Mouse (Mus musculus): ENCODE data around the gene Dlk2. TPM values are rescaled to one million over a fixed set of nuclear protein-coding genes. Genes with fewer than 3 reads are reported as not detected.
A peak's percentile ranks its signal among the peaks of the same experiment; 100 is the strongest.

Gene Dlk2
- polyA plus RNA-seq, 1 experiment from 2014 or later, result 3.1 TPM

GRCm38 (mm10) chr17:46282483-46283123, 14.6 kb upstream of the Dlk2 start, which contains the start of gene Tjap1:
TSS of gene Tjap1 (minus strand) at chr17:46283026.
- Histone ChIP-seq H3K27me3 (ENCODE audit: control insufficient read depth, insufficient read depth, low read depth, low read length) (no peaks in the 10 kb centered on the region), H3K36me3 (ENCODE audit: control insufficient read depth, insufficient read depth, low read length) (peaks cover 18% of the 10 kb centered on the region), H3K4me1 (replicated peaks; ENCODE audit: control insufficient read depth, insufficient read depth, low read length) (peaks cover 18% of the 10 kb centered on the region), H3K9ac (ENCODE audit: low read length) (peak within 1 kb of the TSS; percentile 75), H3K27ac (ENCODE audit: low read length) (peak within 1 kb of the TSS; percentile 77), H3K4me3 (ENCODE audit: low read length) (peak within 1 kb of the TSS; percentile 54), H3K9me3 (ENCODE audit: control insufficient read depth, low read length) (no peaks in the 10 kb centered on the region), H3K4me2 (ENCODE audit: low read depth, low read length) (peak within 1 kb of the TSS; percentile 90)
- WGBS, result under 1% methylated on average over 35 of the region's 37 CpGs
- ATAC-seq (ENCODE audit: low read depth), result peak; percentile 99

GRCm38 (mm10) chr17:46283140-46283539, 14.1 kb upstream of the Dlk2 start:
- Histone ChIP-seq H3K27me3 (ENCODE audit: control insufficient read depth, insufficient read depth, low read depth, low read length) (no peaks in the 10 kb centered on the region), H3K27ac (ENCODE audit: low read length) (no peak overlapping the region), H3K9me3 (ENCODE audit: control insufficient read depth, low read length) (no peaks in the 10 kb centered on the region), H3K4me1 (replicated peaks; ENCODE audit: control insufficient read depth, insufficient read depth, low read length) (peaks cover 22% of the 10 kb centered on the region), H3K9ac (ENCODE audit: low read length) (peak overlapping the region; percentile 7; the same call in 1 of the 2 replicates), H3K36me3 (ENCODE audit: control insufficient read depth, insufficient read depth, low read length) (peaks cover 18% of the 10 kb centered on the region), H3K4me2 (ENCODE audit: low read depth, low read length) (peak overlapping the region; percentile 51), H3K4me3 (ENCODE audit: low read length) (peak overlapping the region; percentile 54)
- WGBS, result 21% methylated on average over 9 of the region's 9 CpGs
- ATAC-seq (ENCODE audit: low read depth), result peak; percentile 32

- Histone ChIP-seq H3K9me3 (ENCODE audit: control insufficient read depth, low read length) (no peaks in the 10 kb centered on the region), H3K27ac (ENCODE audit: low read length) (no peak overlapping the region), H3K4me3 (ENCODE audit: low read length) (no peak overlapping the region), H3K4me1 (replicated peaks; ENCODE audit: control insufficient read depth, insufficient read depth, low read length) (peaks cover 25% of the 10 kb centered on the region), H3K9ac (ENCODE audit: low read length) (no peak overlapping the region), H3K27me3 (ENCODE audit: control insufficient read depth, insufficient read depth, low read depth, low read length) (no peaks in the 10 kb centered on the region), H3K36me3 (ENCODE audit: control insufficient read depth, insufficient read depth, low read length) (peaks cover 12% of the 10 kb centered on the region), H3K4me2 (ENCODE audit: low read depth, low read length) (no peak overlapping the region)
- WGBS, result 84% methylated on average over 8 of the region's 8 CpGs
- ATAC-seq (ENCODE audit: low read depth), result no peak
Measured at GRCm38 (mm10) chr17:46283911-46284310, 13.3 kb upstream of the Dlk2 start.

GRCm38 (mm10) chr17:46284653-46285052, 12.6 kb upstream of the Dlk2 start:
- 56% methylated on average over 7 of the region's 7 CpGs for WGBS
- no peaks in the 10 kb centered on the region for H3K9me3 ChIP-seq (ENCODE audit: control insufficient read depth, low read length)
- H3K36me3 ChIP-seq (ENCODE audit: control insufficient read depth, insufficient read depth, low read length), result peaks cover 8% of the 10 kb centered on the region; the same call in 1 of the 2 replicates
- no peak overlapping the region for H3K27ac ChIP-seq (ENCODE audit: low read length)
- H3K27me3 ChIP-seq (ENCODE audit: control insufficient read depth, insufficient read depth, low read depth, low read length), result no peaks in the 10 kb centered on the region
- ATAC-seq (ENCODE audit: low read depth), result no peak
- H3K4me1 ChIP-seq (replicated peaks; ENCODE audit: control insufficient read depth, insufficient read depth, low read length), result peaks cover 25% of the 10 kb centered on the region
- no peak overlapping the region for H3K4me2 ChIP-seq (ENCODE audit: low read depth, low read length)
- no peak overlapping the region for H3K4me3 ChIP-seq (ENCODE audit: low read length)
- H3K9ac ChIP-seq (ENCODE audit: low read length), result no peak overlapping the region

- 32% methylated on average over 6 of the region's 6 CpGs for WGBS
- H3K4me1 ChIP-seq (replicated peaks; ENCODE audit: control insufficient read depth, insufficient read depth, low read length), result peaks cover 25% of the 10 kb centered on the region
- no peak overlapping the region for H3K27ac ChIP-seq (ENCODE audit: low read length)
- H3K4me2 ChIP-seq (ENCODE audit: low read depth, low read length), result no peak overlapping the region
- H3K27me3 ChIP-seq (ENCODE audit: control insufficient read depth, insufficient read depth, low read depth, low read length), result no peaks in the 10 kb centered on the region
- H3K4me3 ChIP-seq (ENCODE audit: low read length), result no peak overlapping the region
- H3K36me3 ChIP-seq (ENCODE audit: control insufficient read depth, insufficient read depth, low read length), result 0 out of 2 replicates have a peak, but pooled peaks cover 3% of the 10 kb centered on the region
- no peak for ATAC-seq (ENCODE audit: low read depth)
- no peaks in the 10 kb centered on the region for H3K9me3 ChIP-seq (ENCODE audit: control insufficient read depth, low read length)
- H3K9ac ChIP-seq (ENCODE audit: low read length), result no peak overlapping the region
Measured at GRCm38 (mm10) chr17:46285407-46285806, 11.8 kb upstream of the Dlk2 start.

- no peaks in the 10 kb centered on the region for H3K27me3 ChIP-seq (ENCODE audit: control insufficient read depth, insufficient read depth, low read depth, low read length)
- H3K4me3 ChIP-seq (ENCODE audit: low read length), result no peak overlapping the region
- peaks cover 13% of the 10 kb centered on the region for H3K4me1 ChIP-seq (replicated peaks; ENCODE audit: control insufficient read depth, insufficient read depth, low read length)
- peak overlapping the region; percentile 45 for H3K27ac ChIP-seq (ENCODE audit: low read length)
- H3K4me2 ChIP-seq (ENCODE audit: low read depth, low read length), result no peak overlapping the region
- H3K36me3 ChIP-seq (ENCODE audit: control insufficient read depth, insufficient read depth, low read length), result no peaks in the 10 kb centered on the region
- no peaks in the 10 kb centered on the region for H3K9me3 ChIP-seq (ENCODE audit: control insufficient read depth, low read length)
- WGBS, result 40% methylated on average over 11 of the region's 11 CpGs
- peak; percentile 59 for ATAC-seq (ENCODE audit: low read depth)
- peak overlapping the region; percentile 32; the same call in 1 of the 2 replicates for H3K9ac ChIP-seq (ENCODE audit: low read length)
Measured at GRCm38 (mm10) chr17:46287678-46288095, 9.5 kb upstream of the Dlk2 start.

GRCm38 (mm10) chr17:46296601-46297000, 620 bp upstream of the Dlk2 start:
- WGBS, result 31% methylated on average over 6 of the region's 6 CpGs
- Histone ChIP-seq H3K9me3 (ENCODE audit: control insufficient read depth, low read length) (no peaks in the 10 kb centered on the region), H3K27me3 (ENCODE audit: control insufficient read depth, insufficient read depth, low read depth, low read length) (peaks cover 39% of the 10 kb centered on the region), H3K4me2 (ENCODE audit: low read depth, low read length) (no peak overlapping the region), H3K27ac (ENCODE audit: low read length) (no peak overlapping the region), H3K36me3 (ENCODE audit: control insufficient read depth, insufficient read depth, low read length) (no peaks in the 10 kb centered on the region), H3K9ac (ENCODE audit: low read length) (no peak overlapping the region), H3K4me1 (replicated peaks; ENCODE audit: control insufficient read depth, insufficient read depth, low read length) (peaks cover 12% of the 10 kb centered on the region), H3K4me3 (ENCODE audit: low read length) (no peak overlapping the region)
- no peak for ATAC-seq (ENCODE audit: low read depth)

- Histone ChIP-seq H3K27ac (ENCODE audit: low read length) (no peak overlapping the region), H3K9ac (ENCODE audit: low read length) (no peak overlapping the region), H3K4me1 (replicated peaks; ENCODE audit: control insufficient read depth, insufficient read depth, low read length) (peaks cover 12% of the 10 kb centered on the region), H3K4me2 (ENCODE audit: low read depth, low read length) (peak overlapping the region; percentile 100), H3K27me3 (ENCODE audit: control insufficient read depth, insufficient read depth, low read depth, low read length) (peaks cover 39% of the 10 kb centered on the region), H3K9me3 (ENCODE audit: control insufficient read depth, low read length) (no peaks in the 10 kb centered on the region), H3K4me3 (ENCODE audit: low read length) (peak overlapping the region; percentile 66), H3K36me3 (ENCODE audit: control insufficient read depth, insufficient read depth, low read length) (no peaks in the 10 kb centered on the region)
- WGBS, result 12% methylated on average over 6 of the region's 6 CpGs
- ATAC-seq (ENCODE audit: low read depth), result no peak
Measured at GRCm38 (mm10) chr17:46297028-46297363, 225 bp upstream of the Dlk2 start.

- Histone ChIP-seq H3K4me1 (replicated peaks; ENCODE audit: control insufficient read depth, insufficient read depth, low read length) (peaks cover 12% of the 10 kb centered on the region), H3K27me3 (ENCODE audit: control insufficient read depth, insufficient read depth, low read depth, low read length) (peaks cover 38% of the 10 kb centered on the region)
- under 1% methylated on average over 48 of the region's 48 CpGs for WGBS
Measured at GRCm38 (mm10) chr17:46298220-46298913, 1.1 kb downstream of the Dlk2 start.

More at GRCm38 (mm10) chr17:46298220-46298913, 1.1 kb downstream of the Dlk2 start:
- Histone ChIP-seq H3K4me3 (ENCODE audit: low read length) (peak overlapping the region; percentile 66), H3K36me3 (ENCODE audit: control insufficient read depth, insufficient read depth, low read length) (no peaks in the 10 kb centered on the region), H3K4me2 (ENCODE audit: low read depth, low read length) (peak overlapping the region; percentile 100), H3K27ac (ENCODE audit: low read length) (no peak overlapping the region), H3K9ac (ENCODE audit: low read length) (peak overlapping the region; percentile 70), H3K9me3 (ENCODE audit: control insufficient read depth, low read length) (no peaks in the 10 kb centered on the region)
- ATAC-seq (ENCODE audit: low read depth), result peak; percentile 93

All from lung, embryonic 16.5 days (tissue).